Mouse (Mus musculus) retina, adult 2 months (tissue): ENCODE results near the gene Gm21746.
"Not testable (repeated sequence)": the region's sequence is repeated elsewhere in the genome, so short reads cannot be mapped to it uniquely, and the experiment has no call there.

Source experiments
- DNase-seq: peaks from one replicate; pipeline ENCODE4 v3.0.0-alpha.2; 2012; ENCODE audit warnings: low read depth, low spot score

The Gm21746 gene

DNA sequence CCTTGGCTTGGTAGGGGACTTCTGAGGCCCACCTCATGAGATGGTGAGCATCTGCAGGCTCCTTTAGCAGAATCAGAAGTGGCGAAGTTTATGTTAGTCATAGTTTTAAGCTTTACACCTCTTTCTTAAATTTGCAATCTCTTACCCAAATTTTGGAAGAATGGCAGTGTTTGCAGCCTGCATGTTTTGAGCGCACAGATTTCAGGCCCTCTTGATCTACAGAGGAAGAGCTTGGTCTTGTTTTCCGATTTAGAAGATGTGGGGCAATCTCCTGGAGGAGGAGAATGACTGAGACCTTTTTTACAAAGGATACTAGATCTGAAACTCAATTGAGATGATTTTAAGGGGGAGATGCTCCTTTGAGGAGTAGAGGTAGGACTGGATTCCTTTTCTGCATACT is at the start of gene Gm21746:
Gm21746 (minus strand) TSS at position 101 of the 400 bp plus-strand sequence.
- DNase-seq, result not testable (repeated sequence)

DNA sequence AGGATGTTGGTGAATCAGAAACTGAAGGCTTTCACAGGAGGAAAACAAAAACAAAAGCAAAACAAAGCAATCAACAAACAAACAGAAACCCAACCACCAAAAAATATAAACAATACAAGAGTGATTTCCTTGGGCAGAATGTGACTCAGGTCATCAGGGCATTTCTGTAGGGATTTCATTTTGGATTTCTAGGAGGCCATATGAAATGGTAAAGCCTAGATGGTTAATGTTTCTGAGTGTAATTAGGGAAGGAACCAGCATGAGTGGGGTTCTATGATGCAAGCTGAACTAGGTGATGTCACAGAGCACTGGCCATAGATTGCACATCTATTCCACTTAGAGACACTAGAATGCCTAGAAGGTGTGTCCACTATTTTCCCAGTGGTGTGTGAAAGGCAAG is 29.0 kb upstream of the Gm21746 start, which contains the start of gene Gm20873:
Gm20873 (plus strand) TSS at position 301 of the 400 bp plus-strand sequence.
- DNase-seq, result not testable (repeated sequence)
